Mouse (Mus musculus): ENCODE results near the gene Glb1l2. TPM values are rescaled to one million over a fixed set of nuclear protein-coding genes. Genes with fewer than 3 reads are reported as not detected.

Glb1l2 gene
- polyA plus RNA-seq, 1 experiment from 2014 or later: 0.06 TPM

DNA sequence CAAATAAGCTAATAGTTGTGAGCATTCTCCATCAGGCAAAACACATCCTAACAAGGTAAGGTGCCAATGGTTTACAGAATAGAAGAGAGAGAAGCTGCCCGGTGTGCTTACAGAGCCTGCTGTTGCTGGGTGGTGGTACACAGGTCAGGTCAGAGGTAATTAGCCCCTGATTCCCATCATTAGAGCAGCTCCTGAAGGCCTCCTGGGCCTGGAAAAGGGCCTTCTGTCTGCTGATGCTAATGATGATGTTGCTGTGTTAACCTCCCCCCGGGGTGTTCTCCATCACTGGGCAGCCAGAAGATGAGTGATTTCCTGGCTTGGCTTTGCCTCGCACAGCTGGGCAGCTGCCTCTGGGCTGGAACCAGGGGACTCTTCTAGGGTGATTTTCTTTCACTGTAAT is 87.9 kb downstream of the Glb1l2 start:
- no peak overlapping the region for H3K4me2 ChIP-seq (ENCODE audit: low read depth, low read length)
- H3K36me3 ChIP-seq (ENCODE audit: control insufficient read depth, insufficient read depth): no peaks in the 10 kb centered on the region
- 55% methylated on average over 3 of the region's 3 CpGs for WGBS (ENCODE audit: insufficient replicate concordance)
- H3K27ac ChIP-seq (ENCODE audit: low read length): no peak overlapping the region
- no peak for ATAC-seq (ENCODE audit: low read depth)
- no peaks in the 10 kb centered on the region for H3K27me3 ChIP-seq (ENCODE audit: control insufficient read depth, insufficient read depth, low read depth, low read length)
- no peak overlapping the region for H3K4me3 ChIP-seq (ENCODE audit: low read depth, low read length)
- H3K4me1 ChIP-seq (ENCODE audit: control insufficient read depth, low read depth, low read length): no peaks in the 10 kb centered on the region
- H3K9me3 ChIP-seq (replicated peaks; ENCODE audit: control insufficient read depth, low read length): no peaks in the 10 kb centered on the region
- H3K9ac ChIP-seq (ENCODE audit: low read depth, low read length): no peak overlapping the region

Other genes with a start within 250 kb of the Glb1l2 start
- not detected in 2 replicates for gene B3gat1, start 72.7 kb downstream of the Glb1l2 start, polyA plus RNA-seq (2015; fragmentation: Nextera tagmentation; extraction: Ambion mirVana)
- not detected in 2 replicates for gene Glb1l3, start 54.4 kb upstream of the Glb1l2 start, polyA plus RNA-seq (2015; fragmentation: Nextera tagmentation; extraction: Ambion mirVana)
- not detected in 2 replicates for gene Gm1110, start 116.6 kb upstream of the Glb1l2 start, polyA plus RNA-seq (2015; fragmentation: Nextera tagmentation; extraction: Ambion mirVana)
- 13.6 and 14.5 TPM in 2 replicates for gene Acad8, start 193.1 kb upstream of the Glb1l2 start, polyA plus RNA-seq (2015; fragmentation: Nextera tagmentation; extraction: Ambion mirVana)
- 39.3 and 40.9 TPM in 2 replicates for gene Thyn1, start 193.2 kb upstream of the Glb1l2 start, polyA plus RNA-seq (2015; fragmentation: Nextera tagmentation; extraction: Ambion mirVana)
- gene Vps26b, start 223.6 kb upstream of the Glb1l2 start, polyA plus RNA-seq (2015; fragmentation: Nextera tagmentation; extraction: Ambion mirVana): 7.7 and 8.5 TPM in 2 replicates
- gene Ncapd3, start 223.7 kb upstream of the Glb1l2 start, polyA plus RNA-seq (2015; fragmentation: Nextera tagmentation; extraction: Ambion mirVana): 30.9 and 31.9 TPM in 2 replicates